Mouse (Mus musculus) left cerebral cortex, postnatal 4 days (tissue): ENCODE measurements around the gene Egfl8. TPM values are rescaled to one million over a fixed set of nuclear protein-coding genes. Genes with fewer than 3 reads are reported as not detected.

Experiments
- DNase-seq: peaks from one replicate; pipeline ENCODE4 v3.0.0-alpha.2; 2022
- intact Hi-C: fragments of 180-260 bp; cut with DNase I; formaldehyde crosslinking; loops from one replicate; pipeline ENCODE4 v1.15.1; 2025
- total RNA-seq, 2 experiments: library from RNA; stranded (reverse); gene quantifications; 2 replicates each; pipeline ENCODE4 v1.2.3; 2021

Gene Egfl8
- total RNA-seq, result 1 to 10 TPM; 4.9 to 5.9 TPM

DNA sequence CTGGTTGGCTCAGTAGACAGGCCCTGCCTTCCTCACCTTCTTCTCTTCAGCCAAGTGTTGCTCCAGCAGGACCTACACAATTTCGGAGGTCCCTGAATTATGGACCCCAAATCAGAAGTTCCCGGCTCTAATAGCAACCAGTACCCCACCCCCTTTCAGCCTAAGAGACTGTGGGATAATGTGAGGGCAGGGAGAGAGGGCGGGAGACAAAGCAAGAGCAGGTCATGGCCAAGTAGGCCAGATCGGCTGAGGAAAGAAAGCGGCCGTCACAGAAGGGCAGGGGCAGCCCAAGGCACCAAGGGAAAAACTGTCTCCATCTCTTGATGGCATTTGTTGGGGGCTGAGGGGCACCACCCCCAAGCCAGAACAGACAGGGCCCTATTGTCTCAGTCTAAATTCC lies at the start of gene Egfl8:
Gene Egfl8, minus strand, starts transcription at position 101 of the 400 bp plus-strand sequence.
- intact Hi-C loops, result no loop called here
- DNase-seq, result no peak

DNA sequence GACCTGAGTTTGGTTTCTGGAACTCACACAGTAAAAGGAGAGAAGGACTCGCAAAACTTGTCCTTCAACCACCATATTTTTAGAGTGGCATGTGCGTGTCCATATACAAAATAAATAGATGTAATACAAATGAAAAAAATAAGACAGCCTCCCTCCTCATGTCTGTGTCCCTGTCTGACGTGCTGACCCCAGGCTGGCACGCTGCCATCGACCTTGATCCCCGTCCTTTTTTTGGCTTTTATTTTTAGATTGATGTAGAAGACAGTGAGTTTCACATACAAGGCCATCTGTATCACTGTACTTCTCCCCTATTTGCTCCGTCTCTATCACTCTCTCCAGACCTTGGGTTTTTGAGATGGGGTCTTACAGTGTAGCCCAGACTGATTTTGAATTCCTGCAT lies 48.7 kb upstream of the Egfl8 start:
- intact Hi-C loops, result no loop called here
- no peak for DNase-seq

DNA sequence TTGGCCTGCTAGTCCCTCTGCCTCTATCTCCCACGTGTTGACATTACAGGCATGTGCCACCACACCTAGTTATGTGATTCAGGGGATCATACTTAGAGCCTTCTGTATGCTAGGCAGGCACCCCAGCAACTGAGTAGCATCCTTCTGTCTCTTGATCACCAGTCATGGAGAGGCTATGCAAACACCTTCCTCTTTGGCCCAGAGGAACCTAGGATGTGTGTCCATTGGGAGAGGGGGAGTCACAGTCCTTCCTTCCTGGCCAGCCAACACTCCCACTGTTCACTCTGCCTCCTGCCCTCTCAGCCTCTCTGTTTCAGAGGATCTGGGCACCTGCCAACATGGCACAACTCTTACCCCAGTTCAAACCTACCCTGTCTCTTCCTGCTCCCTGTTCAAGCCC lies 47.8 kb upstream of the Egfl8 start:
- no peak for DNase-seq
- intact Hi-C loops, result no loop called here

DNA sequence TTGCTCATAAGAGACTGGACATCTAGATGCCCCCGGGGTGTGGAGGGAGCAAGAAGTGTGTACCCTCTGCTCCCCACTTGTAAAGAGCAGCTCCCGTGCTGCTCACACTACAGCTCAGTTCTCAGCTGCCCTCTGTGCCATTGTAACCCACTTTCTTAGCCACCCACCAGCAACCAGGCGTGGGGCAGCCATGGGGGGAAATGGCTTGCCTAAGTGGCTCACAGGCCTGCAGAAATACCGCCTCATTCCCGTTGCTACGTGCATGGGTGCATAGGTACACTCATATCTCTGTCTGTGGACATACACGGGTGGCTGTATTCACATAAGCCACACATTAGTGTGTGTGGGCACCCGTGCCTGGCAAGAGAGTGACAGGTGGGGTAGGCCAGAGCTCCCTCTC lies 47.2 kb upstream of the Egfl8 start:
- intact Hi-C loops, result no loop called here
- no peak for DNase-seq

DNA sequence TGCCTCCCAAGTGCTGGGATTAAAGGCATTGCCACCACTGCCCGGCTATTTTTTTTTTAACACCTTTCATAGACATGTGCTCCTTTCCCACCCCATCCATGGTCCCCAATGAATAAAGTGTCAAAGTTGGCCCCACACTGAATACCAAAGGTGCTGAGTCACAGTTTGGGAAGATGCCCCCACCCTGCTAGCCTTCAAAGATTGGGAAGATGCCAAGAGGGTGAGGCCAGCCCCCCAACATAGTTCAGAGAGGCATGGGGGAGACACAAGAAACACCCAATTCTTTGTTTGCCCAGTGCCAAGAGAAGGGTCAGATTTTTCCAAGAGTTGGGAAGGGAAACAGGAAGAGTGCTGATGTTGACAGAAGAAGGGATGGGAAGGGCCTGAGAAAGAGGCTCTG lies 46.7 kb upstream of the Egfl8 start:
- intact Hi-C loops, result no loop called here

DNA sequence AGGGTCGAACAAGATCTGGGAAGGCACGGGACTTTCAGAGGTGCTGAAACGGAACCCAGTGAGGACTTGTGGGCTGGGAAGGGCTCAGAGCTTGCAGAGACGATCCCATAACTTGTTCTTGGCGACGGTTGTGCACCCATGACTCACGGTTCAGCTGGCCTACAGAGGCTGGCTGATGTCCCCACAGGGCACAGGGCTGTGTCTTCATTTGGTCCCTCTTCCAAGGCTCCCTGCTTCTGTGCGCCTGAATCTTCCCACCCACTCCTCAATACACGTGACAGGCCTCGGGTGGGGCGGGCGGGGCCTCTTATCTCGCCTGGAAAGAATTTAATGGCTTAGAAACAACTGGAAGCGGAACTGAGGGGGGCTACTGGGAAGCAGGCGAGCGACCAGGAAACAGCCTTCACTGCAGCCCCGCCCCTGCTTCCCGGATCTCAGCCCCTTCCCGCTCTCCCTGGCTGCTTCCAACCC lies 45.4 kb upstream of the Egfl8 start:
- intact Hi-C loops, result no loop called here
- no peak for DNase-seq

More for the DNA sequence above, 46.7 kb upstream of the Egfl8 start:
- no peak for DNase-seq

DNA sequence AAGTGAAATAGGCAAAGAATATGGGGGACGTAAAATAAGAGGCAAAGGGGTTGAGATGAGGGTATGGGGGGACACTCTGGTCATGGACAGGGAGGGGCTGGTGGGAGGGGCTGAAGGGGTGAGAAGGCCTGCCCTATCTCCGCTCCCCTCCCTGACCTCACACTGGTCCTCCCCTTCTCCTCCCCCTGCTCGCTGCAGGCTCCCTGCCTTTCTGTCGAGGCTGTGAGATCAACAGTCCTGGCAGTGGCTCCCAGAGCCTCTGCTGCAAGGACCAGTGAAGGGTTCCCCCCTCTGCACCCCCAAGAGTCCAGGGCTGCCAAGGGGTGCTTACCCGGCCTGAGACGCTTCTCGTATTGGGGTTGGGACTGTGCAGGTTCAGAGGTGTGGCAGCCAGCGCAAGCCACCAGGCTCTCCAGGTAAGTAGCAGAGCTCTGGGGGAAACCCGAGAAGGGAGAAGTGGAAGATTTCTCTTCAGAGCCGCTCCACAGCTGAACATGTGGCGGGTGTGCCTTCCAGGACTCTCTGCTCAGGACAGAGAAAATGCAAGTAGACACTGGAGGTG lies 44.6 kb upstream of the Egfl8 start:
- intact Hi-C loops, result no loop called here

DNA sequence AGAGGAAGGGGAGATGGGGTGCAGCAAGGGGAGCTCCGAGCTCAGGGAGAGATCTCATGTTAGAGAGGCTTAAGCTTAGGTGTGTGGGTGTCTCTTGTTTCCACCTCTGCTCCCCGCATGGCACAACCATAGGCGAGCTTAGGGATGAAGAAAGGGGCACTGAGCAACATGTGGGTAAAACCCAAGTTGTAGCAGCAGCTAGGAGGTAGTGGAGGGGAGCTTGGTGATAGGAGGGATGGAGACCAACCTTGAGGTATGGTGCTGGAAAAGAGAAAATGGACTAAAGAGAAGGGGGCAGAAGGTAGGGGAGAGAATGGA lies 44.1 kb upstream of the Egfl8 start:
- intact Hi-C loops, result no loop called here
- no peak for DNase-seq

More for the DNA sequence above, 44.6 kb upstream of the Egfl8 start:
- no peak for DNase-seq

DNA sequence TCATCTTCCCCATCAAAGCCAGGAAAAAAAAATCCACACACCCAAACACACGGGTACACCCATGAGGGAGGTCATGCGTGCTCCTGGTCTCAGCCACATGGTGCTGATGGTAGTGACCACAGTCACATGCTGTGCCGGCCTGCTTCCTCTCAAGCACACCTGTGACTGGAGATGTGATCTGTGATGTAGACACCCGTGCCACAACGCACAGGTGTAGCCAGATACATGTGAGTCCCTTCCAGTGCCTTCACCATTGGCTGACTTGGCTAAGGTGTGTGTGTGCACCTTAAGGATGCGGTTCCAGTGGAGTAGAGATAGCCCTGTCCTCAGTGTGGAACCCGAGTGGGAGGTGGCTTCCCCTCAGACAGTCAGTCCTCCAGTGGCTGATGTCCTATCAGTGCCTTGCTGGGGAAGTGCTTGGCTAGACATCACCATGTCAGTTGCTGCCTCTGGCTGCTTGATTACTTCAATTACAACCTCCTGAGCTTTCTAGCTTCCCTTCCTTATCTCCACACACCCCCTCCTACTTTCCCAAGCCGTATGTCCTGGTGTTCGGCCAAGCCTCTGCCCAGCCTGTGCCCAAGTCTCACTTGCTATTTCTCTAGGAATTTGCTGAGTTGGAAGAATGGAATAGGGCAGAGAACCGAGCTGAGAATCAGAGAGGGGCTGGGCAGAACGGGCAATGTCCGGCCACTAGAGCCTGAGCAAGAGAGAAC lies 43.6 kb upstream of the Egfl8 start:
- intact Hi-C loops, result no loop called here

DNA sequence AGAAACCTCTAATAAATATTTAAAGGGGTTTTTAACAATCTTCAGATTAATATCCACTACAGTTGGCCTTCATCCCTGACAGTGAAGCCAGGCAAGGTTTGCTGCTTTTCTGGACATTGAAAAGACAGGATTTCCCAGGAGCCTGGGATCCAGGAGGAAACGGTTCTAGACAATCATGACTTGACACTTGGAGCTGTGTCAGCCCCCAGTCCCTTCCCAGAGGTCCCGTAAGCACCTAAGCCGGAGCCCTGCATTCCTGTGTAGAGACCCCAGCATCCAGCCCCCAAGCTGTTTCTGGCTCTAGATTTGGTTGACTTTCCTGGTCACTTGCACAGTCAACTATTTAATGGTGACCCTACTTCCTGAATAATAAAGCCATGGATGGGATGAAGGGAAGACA lies 42.8 kb upstream of the Egfl8 start:
- no peak for DNase-seq
- intact Hi-C loops, result no loop called here

More for the DNA sequence above, 43.6 kb upstream of the Egfl8 start:
- DNase-seq, result no peak

DNA sequence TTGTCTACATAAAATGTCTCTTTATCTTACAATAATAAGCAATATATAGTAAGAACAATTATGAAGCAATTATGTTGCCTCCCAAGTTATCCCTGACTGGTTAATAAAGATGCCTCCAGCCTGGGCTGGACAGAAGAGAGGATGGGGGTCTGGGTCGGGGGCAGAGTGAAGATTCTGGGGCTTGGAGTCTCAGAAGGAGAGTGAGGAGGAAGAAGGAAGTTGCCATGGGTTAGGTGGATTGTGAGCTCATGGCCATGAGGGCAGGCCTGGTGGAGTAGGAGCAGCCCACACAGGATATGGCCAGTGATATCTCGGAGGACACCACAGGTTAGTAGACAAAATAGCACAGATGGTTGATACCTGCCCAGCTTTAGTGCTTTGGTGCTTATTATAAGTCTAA lies 42.4 kb upstream of the Egfl8 start:
- intact Hi-C loops, result no loop called here
- DNase-seq, result no peak

DNA sequence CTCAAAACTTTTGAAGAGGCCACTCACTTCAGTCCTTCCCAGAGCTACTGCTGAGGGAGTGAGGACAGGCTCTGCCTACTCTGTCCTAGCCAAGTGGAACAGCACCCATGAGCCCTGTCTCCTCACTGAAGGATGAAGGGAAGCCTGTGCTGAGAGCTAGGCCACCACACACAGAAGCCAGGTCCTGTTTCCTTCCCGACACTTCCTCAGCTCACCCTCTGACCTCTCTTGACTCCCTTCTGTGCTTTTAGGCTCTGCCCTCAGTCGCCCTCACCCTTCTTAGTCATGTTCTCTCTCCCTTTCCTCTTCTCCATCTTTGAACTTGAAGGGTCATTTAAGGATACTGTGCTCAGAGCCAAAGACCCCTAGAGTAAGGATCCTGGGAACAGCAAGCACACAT lies 41.5 kb upstream of the Egfl8 start:
- intact Hi-C loops, result no loop called here
- DNase-seq, result no peak

DNA sequence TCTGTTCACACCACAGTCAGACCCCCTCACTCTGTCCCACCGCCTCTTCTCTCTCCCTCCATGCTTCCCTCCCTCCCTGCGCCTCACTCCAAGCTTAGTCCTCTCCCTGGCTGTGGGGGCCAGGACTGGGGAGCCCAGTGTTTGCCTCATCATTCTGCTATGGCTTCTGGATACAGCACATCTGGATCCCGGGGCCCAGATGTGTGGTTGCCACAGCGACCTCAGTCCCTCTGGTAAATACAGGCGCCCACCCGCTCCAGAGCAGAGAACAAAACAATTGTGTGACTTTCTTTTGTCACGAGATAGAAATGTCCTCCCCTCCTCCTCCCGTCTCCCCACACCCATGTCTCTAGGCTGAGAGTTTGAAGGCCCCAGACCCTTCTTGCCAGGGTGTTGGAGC lies 40.9 kb upstream of the Egfl8 start:
- no peak for DNase-seq
- intact Hi-C loops, result no loop called here

DNA sequence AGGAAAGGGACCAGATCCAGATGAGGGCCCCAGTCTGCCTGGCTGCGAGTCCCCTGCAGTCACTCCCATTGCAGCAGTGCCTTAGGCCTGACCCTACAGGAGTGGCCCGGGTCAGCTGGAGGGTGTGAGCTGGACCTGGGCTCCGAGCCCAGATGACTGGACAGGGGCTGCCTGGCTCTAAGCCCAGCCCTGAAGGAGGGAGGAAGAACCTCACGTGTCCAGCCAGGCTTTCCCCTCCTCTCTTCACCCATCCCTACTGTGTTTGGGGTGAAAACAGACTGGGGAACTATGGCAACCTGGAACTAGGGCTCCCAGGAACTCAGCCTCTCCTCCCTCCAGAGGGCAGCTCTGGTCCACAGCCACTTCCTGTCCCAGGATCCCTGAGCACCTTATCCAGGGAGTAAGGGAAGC lies 39.8 kb upstream of the Egfl8 start:
- intact Hi-C loops, result no loop called here
- peak; percentile 63 for DNase-seq

DNA sequence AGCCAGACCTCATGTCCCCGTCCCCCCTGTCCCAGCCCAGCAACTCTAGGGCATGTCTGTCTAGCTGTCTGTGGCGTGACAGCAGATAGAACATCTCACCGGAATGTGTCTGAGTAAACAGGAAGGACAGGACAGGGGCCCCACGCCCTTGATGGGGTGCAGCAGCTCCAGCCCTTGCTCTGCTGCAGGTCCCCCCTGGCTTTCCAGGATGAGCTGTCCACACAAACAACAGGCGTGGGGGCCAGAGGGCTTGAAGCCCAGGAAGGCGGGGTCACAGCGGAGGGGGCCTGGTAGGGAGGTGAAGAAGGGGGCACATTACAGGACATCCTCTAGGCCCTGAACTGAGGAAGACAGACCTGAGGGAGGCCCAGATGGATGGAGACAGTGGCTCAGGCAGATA lies 39.4 kb upstream of the Egfl8 start:
- intact Hi-C loops, result no loop called here
- DNase-seq, result no peak

DNA sequence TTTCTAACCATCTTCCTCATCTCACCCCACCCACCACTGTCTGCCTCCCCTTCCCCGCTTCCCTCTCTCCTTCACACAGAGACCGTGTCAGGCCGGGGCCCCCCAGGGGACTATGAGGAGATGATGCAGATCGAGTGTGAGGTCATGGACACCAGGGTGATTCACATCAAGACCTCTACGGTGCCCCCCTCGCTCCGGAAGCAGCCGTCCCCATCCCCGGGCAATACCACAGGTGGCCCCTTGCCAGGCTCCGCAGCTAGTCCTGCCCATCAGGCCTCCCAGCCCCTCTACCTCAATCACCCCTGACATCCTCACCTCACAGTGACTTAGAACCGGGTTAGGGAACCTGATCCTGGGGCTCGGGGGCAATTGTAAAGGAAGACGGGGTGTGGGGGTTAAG lies 38.6 kb upstream of the Egfl8 start:
- intact Hi-C loops, result loop anchor here (5.0 kb wide), 1 partner anchor 183 kb away; the partner anchor contains the start of genes Dxo and Stk19

DNA sequence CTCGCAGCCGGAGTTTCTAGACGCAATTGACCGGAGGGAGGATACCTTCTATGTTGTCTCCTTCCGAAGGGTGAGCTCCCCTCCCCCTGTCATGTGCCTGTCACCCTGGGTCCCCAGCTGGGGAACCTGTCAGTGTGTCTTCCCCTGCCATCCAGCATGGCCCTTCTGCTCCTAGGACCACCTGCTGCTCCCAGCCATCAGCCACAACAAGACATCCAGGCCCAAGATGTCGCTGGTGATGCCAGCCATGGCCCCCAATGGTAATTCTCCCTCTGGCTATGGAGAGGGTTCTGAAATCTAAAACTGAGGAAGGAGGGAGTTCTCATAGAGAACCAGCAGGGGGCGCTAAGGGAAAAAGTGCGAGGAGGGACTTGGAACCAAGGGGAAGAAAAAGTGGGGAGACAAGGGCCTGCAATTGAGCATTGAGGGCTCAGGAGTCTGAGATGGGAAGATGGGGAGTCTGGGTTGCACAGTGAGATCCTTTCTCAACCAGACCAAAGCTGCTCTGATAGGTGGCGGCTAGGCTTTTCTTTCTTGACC lies 38.0 kb upstream of the Egfl8 start:
- peak; percentile 48 for DNase-seq
- intact Hi-C loops, result loop anchor here (5.0 kb wide), 1 partner anchor 183 kb away; the partner anchor contains the start of genes Dxo and Stk19

More for the DNA sequence above, 38.6 kb upstream of the Egfl8 start:
- peak; percentile 27 for DNase-seq

DNA sequence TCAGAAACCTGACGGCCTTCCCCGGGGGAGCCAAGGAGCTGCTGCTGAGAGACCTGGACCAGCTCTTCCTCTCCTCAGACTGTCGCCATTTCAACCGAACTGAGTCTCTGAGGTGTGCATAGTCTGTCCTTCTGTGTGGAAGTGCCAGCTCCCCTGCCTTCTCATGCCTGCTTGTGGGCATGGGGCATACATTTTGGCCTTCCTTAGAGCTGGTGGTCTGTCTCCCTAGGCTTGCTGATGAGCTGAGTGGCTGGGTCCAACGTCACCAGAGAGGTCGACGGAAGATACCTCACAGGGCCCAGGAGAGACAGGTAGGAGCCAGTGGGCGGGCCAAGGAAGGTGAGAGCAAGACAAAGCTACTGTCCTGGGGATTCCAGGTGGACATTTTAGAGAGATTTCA lies 37.2 kb upstream of the Egfl8 start:
- DNase-seq, result no peak
- intact Hi-C loops, result loop anchor here (5.0 kb wide), 1 partner anchor 184 kb away; the partner anchor contains the start of genes Dxo and Stk19

DNA sequence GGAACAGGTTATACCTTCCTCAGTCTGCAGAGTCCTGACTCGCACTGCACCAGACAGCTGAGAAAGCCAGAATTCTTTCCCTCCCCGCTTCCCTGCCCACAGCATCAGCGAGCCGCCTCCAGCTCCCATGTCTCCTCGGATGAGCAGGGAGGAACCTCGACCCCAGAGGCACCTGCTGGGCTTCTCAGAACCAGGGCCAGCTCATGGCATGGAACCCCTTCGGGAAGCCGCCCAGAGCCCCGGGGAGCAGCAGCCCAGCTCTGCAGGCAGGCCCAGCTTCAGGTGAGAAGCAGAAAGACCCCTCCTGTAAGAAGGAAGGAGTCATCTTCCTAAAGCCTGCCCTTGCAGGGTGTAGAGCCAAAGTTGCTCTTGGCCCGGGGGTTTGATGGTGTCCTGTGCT lies 36.8 kb upstream of the Egfl8 start:
- DNase-seq, result no peak
- intact Hi-C loops, result loop anchor here (5.0 kb wide), 1 partner anchor 185 kb away; the partner anchor contains the start of genes Dxo and Stk19

DNA sequence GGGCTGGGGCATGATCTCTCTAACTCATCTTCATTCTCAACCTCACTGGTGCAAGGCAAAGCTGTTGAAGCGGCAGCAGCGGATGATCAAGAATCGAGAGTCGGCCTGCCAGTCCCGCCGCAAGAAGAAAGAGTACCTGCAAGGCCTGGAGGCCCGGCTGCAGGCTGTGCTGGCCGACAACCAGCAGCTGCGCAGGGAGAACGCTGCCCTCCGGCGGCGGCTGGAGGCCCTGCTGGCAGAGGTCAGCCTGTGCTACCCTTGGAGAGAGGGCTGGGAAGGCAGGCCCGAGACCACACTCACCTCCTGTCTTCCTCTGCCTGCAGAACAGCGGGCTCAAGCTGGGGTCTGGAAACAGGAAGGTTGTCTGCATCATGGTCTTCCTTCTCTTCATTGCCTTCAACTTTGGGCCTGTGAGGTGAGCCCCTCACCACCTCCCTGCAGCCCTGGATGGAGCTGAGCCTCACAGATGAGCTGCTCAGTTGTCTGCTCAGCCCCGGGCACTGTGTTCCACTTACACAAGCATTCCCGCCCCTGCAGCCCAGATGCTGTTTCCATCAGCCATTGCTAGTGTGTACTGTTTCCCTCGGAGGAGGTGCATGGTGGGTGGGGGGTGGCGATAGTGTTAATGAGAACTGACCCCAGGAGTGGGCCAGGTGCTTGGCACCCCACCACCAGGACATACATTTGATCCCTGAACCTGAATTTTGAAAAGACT lies 35.9 kb upstream of the Egfl8 start:
- intact Hi-C loops, result loop anchor here (5.0 kb wide), 1 partner anchor 186 kb away; the partner anchor contains the start of genes Dxo and Stk19
- no peak for DNase-seq

DNA sequence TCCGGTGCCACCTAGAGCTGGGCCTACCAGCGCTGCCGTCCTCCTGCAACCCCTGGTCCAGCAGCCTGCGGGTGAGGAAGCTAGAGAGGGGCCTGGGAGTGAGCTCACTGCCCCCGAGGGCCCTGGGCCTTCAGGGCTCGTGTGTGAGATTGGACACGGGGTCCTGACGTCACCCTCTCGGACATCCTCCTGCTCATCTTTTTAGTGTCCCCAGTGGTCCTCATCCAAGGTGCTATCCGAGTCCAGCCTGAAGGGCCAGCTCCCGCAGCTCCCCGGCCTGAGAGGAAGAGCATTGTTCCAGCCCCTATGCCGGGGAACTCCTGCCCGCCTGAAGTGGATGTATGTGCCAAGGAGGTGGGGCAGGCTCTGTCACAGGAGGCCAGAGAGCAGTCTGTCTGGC lies 35.0 kb upstream of the Egfl8 start:
- intact Hi-C loops, result loop anchor here (5.0 kb wide), 1 partner anchor 187 kb away; the partner anchor contains the start of genes Dxo and Stk19
- no peak for DNase-seq
